Mouse (Mus musculus): Measurements from ENCODE around the gene Cpvl.

Cpvl gene

DNA sequence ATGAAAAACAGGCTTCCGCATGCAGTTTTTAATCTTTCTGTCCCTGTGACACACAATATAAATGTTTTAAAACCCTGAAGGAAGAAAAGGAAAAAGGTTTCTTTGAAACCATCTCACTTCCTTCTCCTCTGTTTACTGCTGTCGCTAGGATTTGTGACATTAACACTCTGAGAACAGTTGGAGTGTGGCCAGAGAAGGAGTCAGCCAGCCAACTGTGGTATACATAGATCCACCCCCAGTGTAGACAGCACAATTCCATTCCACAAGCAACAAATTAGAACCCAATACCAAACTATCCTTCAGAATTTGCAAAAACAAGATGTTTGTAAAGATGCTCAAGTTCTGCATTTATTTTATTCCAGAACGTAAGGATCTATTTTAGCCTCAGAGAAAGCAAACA lies 6.7 kb downstream of the Cpvl start:
- in situ Hi-C loops (cut with MboI) = no loop called here

- in situ Hi-C loops (cut with MboI) = no loop called here
These were observed 9.4 kb downstream of the Cpvl start for GRCm38 (mm10) chr6:53969081-53969480.

- in situ Hi-C loops (cut with MboI) = no loop called here
These were observed 9.9 kb downstream of the Cpvl start for GRCm38 (mm10) chr6:53968550-53968949.

DNA sequence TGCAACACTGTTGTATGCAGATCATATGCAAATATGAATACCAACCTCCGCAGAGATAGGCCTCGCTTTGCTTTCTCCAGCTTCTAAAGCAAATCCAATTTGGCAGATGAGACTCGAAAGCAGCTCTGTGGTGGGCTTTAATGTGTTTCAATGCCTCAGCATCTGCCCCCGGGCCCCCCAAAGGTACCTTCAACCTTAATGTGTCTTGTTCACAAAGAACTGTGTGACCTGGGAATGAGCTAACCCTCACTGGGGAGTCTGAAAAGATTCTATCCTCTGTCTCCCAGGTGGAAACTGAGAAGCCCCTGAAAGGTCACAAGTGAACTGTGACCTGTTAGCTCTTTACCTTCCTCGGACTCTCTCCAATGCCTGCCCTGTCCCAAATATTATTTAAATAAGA lies 11.9 kb downstream of the Cpvl start:
- in situ Hi-C loops (cut with MboI) = no loop called here

DNA sequence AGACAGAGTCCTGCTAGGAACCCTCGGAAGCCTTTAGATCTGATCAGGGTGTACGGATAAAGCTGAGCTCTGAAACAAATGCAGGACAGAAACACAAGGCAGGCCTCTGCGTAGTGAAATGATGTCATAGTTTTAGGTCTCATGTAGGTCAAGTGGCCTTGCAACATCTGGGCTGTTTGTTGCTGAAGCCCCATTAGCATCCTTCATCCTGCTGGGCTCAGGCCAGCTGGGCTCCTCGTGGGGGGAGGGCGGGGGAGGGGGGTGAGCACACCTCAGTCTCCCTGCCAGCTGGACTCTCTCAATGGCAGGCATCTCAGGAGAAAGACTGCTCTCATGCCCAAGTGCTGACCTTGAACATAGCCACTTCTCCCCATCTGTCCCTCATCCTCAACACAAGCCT lies 12.6 kb downstream of the Cpvl start:
- in situ Hi-C loops (cut with MboI) = no loop called here

- in situ Hi-C loops (cut with MboI) = no loop called here
These were observed 14.5 kb downstream of the Cpvl start for GRCm38 (mm10) chr6:53963906-53964496.

- in situ Hi-C loops (cut with MboI) = no loop called here
These were observed 16.5 kb downstream of the Cpvl start for GRCm38 (mm10) chr6:53962006-53962405.

GRCm38 (mm10) chr6:53959826-53960225 lies 18.6 kb downstream of the Cpvl start:
- in situ Hi-C loops (cut with MboI) = no loop called here

DNA sequence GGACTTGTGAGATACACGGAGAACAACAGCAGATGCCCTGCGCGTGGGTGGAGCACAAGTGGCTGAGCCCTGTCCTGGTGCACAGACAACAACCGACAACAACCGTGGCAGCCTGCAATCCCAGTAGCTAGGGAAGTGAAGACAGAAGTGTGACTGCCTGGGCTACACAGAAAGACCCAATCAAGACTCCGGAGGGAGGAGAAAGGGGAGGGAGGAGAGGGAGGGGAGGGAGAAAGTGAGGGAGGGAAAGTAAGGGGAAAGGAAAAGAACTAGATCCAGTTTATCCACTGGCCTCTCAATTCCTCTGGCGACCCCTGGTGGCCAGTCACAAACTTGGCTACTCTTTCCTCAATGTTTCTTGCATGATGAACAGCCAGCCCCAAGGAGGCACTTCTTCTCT lies 20.1 kb downstream of the Cpvl start:
- in situ Hi-C loops (cut with MboI) = no loop called here

GRCm38 (mm10) chr6:53956513-53956912 lies 22.0 kb downstream of the Cpvl start:
- in situ Hi-C loops (cut with MboI) = no loop called here

DNA sequence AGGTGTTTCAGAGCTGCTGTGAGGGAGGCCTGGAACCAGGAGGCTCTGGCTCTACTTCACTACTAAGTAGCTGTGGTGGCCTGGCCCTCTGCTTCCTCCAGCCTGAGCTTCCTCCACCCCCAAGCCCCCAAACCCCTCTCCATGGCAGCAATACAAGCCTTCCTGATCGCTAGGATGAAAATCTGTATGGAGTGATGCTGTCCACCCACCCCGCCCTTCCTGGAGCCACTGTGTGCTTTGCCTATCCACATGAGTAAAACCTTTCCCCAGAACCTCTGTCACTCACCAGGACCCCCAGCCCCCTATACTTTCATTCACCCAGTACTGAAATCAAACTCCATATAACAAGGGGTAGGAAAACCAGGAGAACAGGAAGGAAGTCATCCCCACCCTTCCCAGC lies 22.6 kb downstream of the Cpvl start:
- in situ Hi-C loops (cut with MboI) = no loop called here

DNA sequence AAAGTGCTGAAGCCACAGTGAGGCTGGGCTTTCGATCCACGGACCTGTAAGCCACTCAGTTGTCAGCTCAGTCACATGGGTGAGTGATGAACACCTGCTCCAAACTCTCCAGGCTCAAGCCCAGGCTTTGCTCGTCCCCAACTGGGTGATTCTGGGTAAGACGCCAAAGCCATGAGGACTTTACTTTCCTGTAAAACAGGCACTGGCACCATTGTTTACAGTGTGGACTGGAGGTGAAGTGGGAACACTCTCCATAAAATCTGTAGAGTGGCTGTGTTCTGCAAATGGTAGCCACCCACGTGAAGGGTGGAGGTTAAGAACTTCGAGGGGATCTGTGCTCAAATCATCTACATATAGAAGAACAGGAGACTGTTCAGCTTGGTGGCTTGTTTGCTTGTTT lies 23.2 kb downstream of the Cpvl start:
- in situ Hi-C loops (cut with MboI) = no loop called here

- in situ Hi-C loops (cut with MboI) = no loop called here
These were observed 24.4 kb downstream of the Cpvl start for GRCm38 (mm10) chr6:53954106-53954505.

GRCm38 (mm10) chr6:53953348-53953747 lies 25.1 kb downstream of the Cpvl start:
- in situ Hi-C loops (cut with MboI) = no loop called here

- in situ Hi-C loops (cut with MboI) = no loop called here
These were observed 27.1 kb downstream of the Cpvl start for GRCm38 (mm10) chr6:53951421-53951820.

DNA sequence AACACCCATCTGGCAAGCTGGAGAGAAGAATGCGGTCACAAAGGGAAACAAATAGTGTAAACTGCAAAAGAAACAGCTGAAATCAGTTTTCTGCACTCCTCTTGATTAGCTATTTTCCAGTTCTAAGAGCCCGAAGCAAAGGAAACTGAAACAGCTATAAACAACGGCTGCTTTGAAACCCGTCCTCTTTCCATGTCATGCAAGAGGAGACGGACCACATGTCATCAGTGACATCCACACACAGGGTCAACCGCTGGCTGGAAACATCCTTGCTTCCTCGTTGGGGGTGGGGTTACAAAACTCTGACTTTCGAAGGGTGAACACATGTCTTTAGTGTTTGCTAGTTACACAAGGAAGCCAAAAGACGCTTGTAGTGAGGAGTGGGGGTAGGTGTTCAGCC lies 27.6 kb downstream of the Cpvl start:
- in situ Hi-C loops (cut with MboI) = no loop called here

DNA sequence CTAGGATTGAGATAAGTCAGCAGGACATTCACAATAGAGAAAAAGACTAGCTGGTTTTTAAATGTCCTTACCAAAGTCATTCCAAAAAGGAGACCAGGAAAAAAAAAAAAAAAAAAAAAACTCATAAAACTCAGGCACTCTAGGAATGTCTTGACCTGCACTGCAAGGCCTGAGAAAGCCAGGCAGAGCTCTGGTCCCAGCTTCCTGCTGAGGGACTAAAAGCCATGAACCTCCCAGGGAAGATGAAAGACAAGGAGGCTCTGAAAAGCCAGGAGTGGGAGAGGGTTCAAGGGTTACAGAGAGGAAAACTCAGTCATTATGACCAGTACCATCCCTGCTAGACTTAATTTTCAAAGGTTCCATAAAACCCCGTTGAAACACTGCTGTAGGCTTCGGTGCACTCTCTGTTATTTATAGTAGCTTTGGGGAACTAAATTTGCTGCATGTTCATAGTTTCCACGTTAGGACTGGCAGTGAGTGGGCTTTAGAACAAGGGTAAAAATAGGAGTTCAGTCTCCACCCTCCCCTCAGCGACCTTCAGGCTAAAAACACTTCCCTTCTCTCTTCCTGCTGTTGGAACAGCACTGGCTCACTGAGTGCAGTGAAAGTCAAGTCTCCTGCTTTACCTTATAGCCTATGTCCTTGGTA lies 30.0 kb downstream of the Cpvl start:
- in situ Hi-C loops (cut with MboI) = no loop called here

GRCm38 (mm10) chr6:53944887-53945286 lies 33.6 kb downstream of the Cpvl start:
- in situ Hi-C loops (cut with MboI) = no loop called here

GRCm38 (mm10) chr6:53944417-53944816 lies 34.1 kb downstream of the Cpvl start:
- in situ Hi-C loops (cut with MboI) = no loop called here

- in situ Hi-C loops (cut with MboI) = no loop called here
These were observed 36.2 kb downstream of the Cpvl start for GRCm38 (mm10) chr6:53942190-53942831.

DNA sequence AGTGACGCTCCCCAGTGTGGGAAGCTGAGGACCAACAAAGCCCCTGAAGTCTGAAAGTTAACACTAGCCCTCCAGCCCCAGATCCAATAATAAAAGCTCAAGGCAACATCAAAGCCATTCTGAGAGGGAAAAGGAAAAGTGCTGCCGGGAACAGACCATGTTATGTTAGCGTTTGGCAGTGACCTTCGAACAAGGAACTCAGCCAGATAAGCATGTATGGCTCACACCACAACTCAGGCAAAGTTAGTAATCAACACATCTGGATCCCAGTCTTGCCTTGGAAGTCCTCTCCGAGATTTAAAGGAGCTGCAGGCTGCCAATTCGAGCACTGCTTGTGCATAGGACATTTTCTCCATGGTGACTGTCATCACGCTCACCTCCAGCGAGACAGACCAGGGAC lies 38.7 kb downstream of the Cpvl start:
- in situ Hi-C loops (cut with MboI) = no loop called here

GRCm38 (mm10) chr6:53938942-53939341 lies 39.5 kb downstream of the Cpvl start:
- in situ Hi-C loops (cut with MboI) = no loop called here
